Mouse (Mus musculus): ENCODE data around the gene Wnk2. TPM values are rescaled to one million over a fixed set of nuclear protein-coding genes. Genes with fewer than 3 reads are reported as not detected.

The Wnk2 gene
- total and polyA plus RNA-seq, 3 experiments = 30.9 to 79.4 (median 66.7) TPM

GRCm38 (mm10) chr13:49146040-49146697 lies 1.6 kb downstream of the Wnk2 start:
- no peaks in the 10 kb centered on the region for H3K79me2 ChIP-seq (replicated peaks; ENCODE audit: control insufficient read depth, insufficient read depth, low read length)
- DNase-seq = peak in 1 of 2 experiments; percentile 8
- peaks cover 7% of the 10 kb centered on the region for H3K27me3 ChIP-seq (ENCODE audit: control insufficient read depth, insufficient read depth, low read length)
- no peaks in the 10 kb centered on the region for H3K36me3 ChIP-seq (ENCODE audit: control insufficient read depth, insufficient read depth, low read length)
- peak overlapping the region; percentile 88 for H3K9ac ChIP-seq (ENCODE audit: low read depth, low read length)
- no peak for TF ChIP-seq CTCF (IDR thresholded peaks at IDR 0.05)
- TF ChIP-seq POLR2A (IDR thresholded peaks at IDR 0.05; ENCODE audit: insufficient read depth, low read depth, low read length) = 0 out of 2 replicates have a peak, but pooled peaks have one; percentile 8
- peak overlapping the region; percentile 78 for H3K27ac ChIP-seq
- H3K4me3 ChIP-seq = peak overlapping the region; percentile 67
- no peaks in the 10 kb centered on the region; the same call in 1 of the 2 replicates for H3K4me1 ChIP-seq (ENCODE audit: control insufficient read depth, insufficient read depth, low read length)
- WGBS = 22% methylated on average over 17 of the region's 17 CpGs
- intact Hi-C loops (cut with DNase I) = loop anchor here (2.0 kb wide), 1 partner anchor 15 kb away; no protein-coding TSS in a partner anchor

- Histone ChIP-seq H3K4me3 (no peak overlapping the region), H3K36me3 (ENCODE audit: control insufficient read depth, insufficient read depth, low read length) (no peaks in the 10 kb centered on the region), H3K27me3 (ENCODE audit: control insufficient read depth, insufficient read depth, low read length) (peaks cover 7% of the 10 kb centered on the region), H3K27ac (peak overlapping the region; percentile 78), H3K4me1 (ENCODE audit: control insufficient read depth, insufficient read depth, low read length) (no peaks in the 10 kb centered on the region; the same call in 1 of the 2 replicates), H3K79me2 (replicated peaks; ENCODE audit: control insufficient read depth, insufficient read depth, low read length) (no peaks in the 10 kb centered on the region), H3K9ac (ENCODE audit: low read depth, low read length) (no peak overlapping the region)
- WGBS = 37% methylated on average over 7 of the region's 7 CpGs
- peak; percentile 49 to 78 for DNase-seq
- intact Hi-C loops (cut with DNase I) = loop anchor here (2.0 kb wide), 1 partner anchor 59 kb away; no protein-coding TSS in a partner anchor
- TF ChIP-seq EP300 (IDR thresholded peaks at IDR 0.05; ENCODE audit: insufficient read depth, low read depth, low read length) (peak; percentile 76), POLR2A (IDR thresholded peaks at IDR 0.05; ENCODE audit: insufficient read depth, low read depth, low read length) (peak; percentile 43; the same call in 1 of the 2 replicates), CTCF (IDR thresholded peaks at IDR 0.05) (no peak)
Measured at GRCm38 (mm10) chr13:49145396-49145795, 2.4 kb downstream of the Wnk2 start.

- peak; percentile 51; the same call in 1 of the 2 replicates for TF ChIP-seq POLR2A (IDR thresholded peaks at IDR 0.05; ENCODE audit: insufficient read depth, low read depth, low read length)
- no peak for TF ChIP-seq CTCF (IDR thresholded peaks at IDR 0.05)
- TF ChIP-seq EP300 (IDR thresholded peaks at IDR 0.05; ENCODE audit: insufficient read depth, low read depth, low read length) = no peak
Measured at GRCm38 (mm10) chr13:49144451-49144850, 3.4 kb downstream of the Wnk2 start.

GRCm38 (mm10) chr13:49143323-49143722 lies 4.5 kb downstream of the Wnk2 start:
- Histone ChIP-seq H3K36me3 (ENCODE audit: control insufficient read depth, insufficient read depth, low read length) (no peaks in the 10 kb centered on the region), H3K4me3 (no peak overlapping the region), H3K27me3 (ENCODE audit: control insufficient read depth, insufficient read depth, low read length) (peaks cover 7% of the 10 kb centered on the region), H3K27ac (peak overlapping the region; percentile 78), H3K9ac (ENCODE audit: low read depth, low read length) (no peak overlapping the region), H3K79me2 (replicated peaks; ENCODE audit: control insufficient read depth, insufficient read depth, low read length) (no peaks in the 10 kb centered on the region), H3K4me1 (ENCODE audit: control insufficient read depth, insufficient read depth, low read length) (no peaks in the 10 kb centered on the region; the same call in 1 of the 2 replicates)
- 0 out of 2 replicates have a peak, but pooled peaks have one; percentile 49 for TF ChIP-seq EP300 (IDR thresholded peaks at IDR 0.05; ENCODE audit: insufficient read depth, low read depth, low read length)
- no peak for TF ChIP-seq CTCF (IDR thresholded peaks at IDR 0.05)
- no peak for TF ChIP-seq POLR2A (IDR thresholded peaks at IDR 0.05; ENCODE audit: insufficient read depth, low read depth, low read length)
- intact Hi-C loops (cut with DNase I) = no loop called here
- 59% methylated on average over 7 of the region's 7 CpGs for WGBS
- DNase-seq = peak in 1 of 2 experiments; percentile 35

More at GRCm38 (mm10) chr13:49144451-49144850, 3.4 kb downstream of the Wnk2 start:
- peak in 1 of 2 experiments; percentile 40 for DNase-seq
- 38% methylated on average over 6 of the region's 6 CpGs for WGBS
- H3K79me2 ChIP-seq (replicated peaks; ENCODE audit: control insufficient read depth, insufficient read depth, low read length) = no peaks in the 10 kb centered on the region
- intact Hi-C loops (cut with DNase I) = loop anchor here (2.0 kb wide), 1 partner anchor 58 kb away; no protein-coding TSS in a partner anchor
- no peaks in the 10 kb centered on the region for H3K36me3 ChIP-seq (ENCODE audit: control insufficient read depth, insufficient read depth, low read length)
- no peak overlapping the region for H3K9ac ChIP-seq (ENCODE audit: low read depth, low read length)
- H3K4me3 ChIP-seq = no peak overlapping the region
- H3K27me3 ChIP-seq (ENCODE audit: control insufficient read depth, insufficient read depth, low read length) = peaks cover 7% of the 10 kb centered on the region
- H3K27ac ChIP-seq = peak overlapping the region; percentile 78
- H3K4me1 ChIP-seq (ENCODE audit: control insufficient read depth, insufficient read depth, low read length) = no peaks in the 10 kb centered on the region; the same call in 1 of the 2 replicates

GRCm38 (mm10) chr13:49142396-49142795 lies 5.4 kb downstream of the Wnk2 start:
- Histone ChIP-seq H3K27me3 (ENCODE audit: control insufficient read depth, insufficient read depth, low read length) (peaks cover 1% of the 10 kb centered on the region; the same call in 1 of the 2 replicates), H3K36me3 (ENCODE audit: control insufficient read depth, insufficient read depth, low read length) (no peaks in the 10 kb centered on the region), H3K4me3 (no peak overlapping the region), H3K4me1 (ENCODE audit: control insufficient read depth, insufficient read depth, low read length) (no peaks in the 10 kb centered on the region; the same call in 1 of the 2 replicates), H3K79me2 (replicated peaks; ENCODE audit: control insufficient read depth, insufficient read depth, low read length) (no peaks in the 10 kb centered on the region), H3K27ac (peak overlapping the region; percentile 47), H3K9ac (ENCODE audit: low read depth, low read length) (no peak overlapping the region)
- 63% methylated on average over 5 of the region's 5 CpGs for WGBS
- TF ChIP-seq POLR2A (IDR thresholded peaks at IDR 0.05; ENCODE audit: insufficient read depth, low read depth, low read length) (no peak), CTCF (IDR thresholded peaks at IDR 0.05) (no peak), EP300 (IDR thresholded peaks at IDR 0.05; ENCODE audit: insufficient read depth, low read depth, low read length) (no peak)
- no peak for DNase-seq
- intact Hi-C loops (cut with DNase I) = no loop called here

GRCm38 (mm10) chr13:49140567-49140966 lies 7.2 kb downstream of the Wnk2 start:
- WGBS = 40% methylated on average over 4 of the region's 4 CpGs
- Histone ChIP-seq H3K9ac (ENCODE audit: low read depth, low read length) (no peak overlapping the region), H3K36me3 (ENCODE audit: control insufficient read depth, insufficient read depth, low read length) (no peaks in the 10 kb centered on the region), H3K4me1 (ENCODE audit: control insufficient read depth, insufficient read depth, low read length) (no peaks in the 10 kb centered on the region; the same call in 1 of the 2 replicates), H3K27ac (no peak overlapping the region), H3K27me3 (ENCODE audit: control insufficient read depth, insufficient read depth, low read length) (no peaks in the 10 kb centered on the region), H3K79me2 (replicated peaks; ENCODE audit: control insufficient read depth, insufficient read depth, low read length) (no peaks in the 10 kb centered on the region), H3K4me3 (no peak overlapping the region)
- no peak for TF ChIP-seq CTCF (IDR thresholded peaks at IDR 0.05)
- TF ChIP-seq EP300 (IDR thresholded peaks at IDR 0.05; ENCODE audit: insufficient read depth, low read depth, low read length) = no peak
- TF ChIP-seq POLR2A (IDR thresholded peaks at IDR 0.05; ENCODE audit: insufficient read depth, low read depth, low read length) = no peak
- intact Hi-C loops (cut with DNase I) = no loop called here
- peak in 1 of 2 experiments; percentile 10 for DNase-seq
